Mouse (Mus musculus): ENCODE results near the gene Tuft1. TPM values are rescaled to one million over a fixed set of nuclear protein-coding genes. Genes with fewer than 3 reads are reported as not detected.
"Not testable (repeated sequence)": the region's sequence is repeated elsewhere in the genome, so short reads cannot be mapped to it uniquely, and the experiment has no call there.

Gene Tuft1
- polyA plus RNA-seq, 1 experiment: 1.9 TPM

DNA sequence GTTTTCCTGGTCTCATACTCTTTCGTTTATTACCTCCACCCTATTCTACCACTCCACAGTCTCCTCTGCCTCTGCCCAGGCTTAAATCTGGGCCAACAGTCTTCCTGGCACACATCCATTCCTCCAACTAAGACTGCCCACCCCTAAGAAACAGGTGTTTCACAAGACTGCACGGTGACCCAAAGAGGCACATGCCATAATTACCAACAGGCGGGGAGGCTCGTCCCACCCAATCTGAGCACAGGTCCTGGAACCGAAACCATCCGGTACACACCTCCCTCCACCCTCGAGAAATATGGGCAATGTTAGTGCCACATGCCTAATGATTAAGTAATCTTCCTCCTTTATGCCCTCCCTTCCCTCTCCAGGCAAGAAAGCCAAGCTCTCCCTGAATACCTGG is 8.3 kb downstream of the Tuft1 start:
- no peak overlapping the region for H3K27ac ChIP-seq (ENCODE audit: insufficient read depth, low read length)
- no peaks in the 10 kb centered on the region for H3K4me1 ChIP-seq (ENCODE audit: control insufficient read depth, insufficient read depth, low read length)
- TF ChIP-seq POLR2A (IDR thresholded peaks at IDR 0.05; ENCODE audit: extremely low read depth, insufficient read depth, low read length) (no peak), CTCF (IDR thresholded peaks at IDR 0.05; ENCODE audit: extremely low read depth, insufficient read depth, low read length) (no peak)
- no peak overlapping the region for H3K4me3 ChIP-seq (ENCODE audit: insufficient read depth, low read length)

DNA sequence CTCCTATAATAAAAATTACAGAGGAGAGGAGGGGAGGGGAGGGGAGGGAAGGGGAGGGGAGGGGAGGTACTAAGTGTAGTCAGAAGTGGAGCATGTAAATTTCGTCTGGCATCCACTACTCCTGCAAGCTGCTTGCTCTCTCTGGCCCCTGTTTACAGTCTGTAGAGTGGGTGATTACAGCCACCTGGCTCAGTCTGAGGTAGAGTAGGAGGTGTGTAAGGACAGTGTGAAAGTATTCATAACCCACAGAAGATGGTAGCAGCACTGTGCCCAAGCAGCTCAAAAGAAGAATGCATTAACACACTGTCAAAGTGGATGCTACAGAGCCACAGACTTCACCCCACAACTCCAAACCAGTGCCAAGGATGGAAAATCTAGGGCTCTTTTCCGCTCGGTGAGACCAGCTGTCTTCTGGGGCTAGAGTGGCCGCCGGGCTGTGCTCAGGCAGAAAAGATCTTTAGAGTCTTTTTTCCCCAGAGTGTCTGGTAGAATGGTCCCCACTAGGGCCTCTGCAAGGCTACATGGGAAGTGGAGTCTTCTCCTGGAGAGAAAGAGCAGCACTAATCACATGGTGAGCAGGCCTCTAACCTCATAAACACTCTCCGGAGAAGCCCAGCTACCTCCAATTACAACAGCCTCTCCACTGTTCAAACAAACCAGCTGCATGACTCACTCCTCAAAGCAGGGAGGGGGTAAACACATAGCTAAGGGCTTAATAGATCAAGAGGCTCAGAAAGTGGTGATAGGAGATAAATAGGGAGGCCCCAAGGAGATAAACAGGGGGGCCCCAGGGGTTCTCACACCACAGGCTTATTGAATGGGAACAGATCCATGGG is 9.7 kb downstream of the Tuft1 start:
- H3K27ac ChIP-seq (ENCODE audit: insufficient read depth, low read length): no peak overlapping the region
- TF ChIP-seq CTCF (IDR thresholded peaks at IDR 0.05; ENCODE audit: extremely low read depth, insufficient read depth, low read length): no peak
- TF ChIP-seq POLR2A (IDR thresholded peaks at IDR 0.05; ENCODE audit: extremely low read depth, insufficient read depth, low read length): no peak

DNA sequence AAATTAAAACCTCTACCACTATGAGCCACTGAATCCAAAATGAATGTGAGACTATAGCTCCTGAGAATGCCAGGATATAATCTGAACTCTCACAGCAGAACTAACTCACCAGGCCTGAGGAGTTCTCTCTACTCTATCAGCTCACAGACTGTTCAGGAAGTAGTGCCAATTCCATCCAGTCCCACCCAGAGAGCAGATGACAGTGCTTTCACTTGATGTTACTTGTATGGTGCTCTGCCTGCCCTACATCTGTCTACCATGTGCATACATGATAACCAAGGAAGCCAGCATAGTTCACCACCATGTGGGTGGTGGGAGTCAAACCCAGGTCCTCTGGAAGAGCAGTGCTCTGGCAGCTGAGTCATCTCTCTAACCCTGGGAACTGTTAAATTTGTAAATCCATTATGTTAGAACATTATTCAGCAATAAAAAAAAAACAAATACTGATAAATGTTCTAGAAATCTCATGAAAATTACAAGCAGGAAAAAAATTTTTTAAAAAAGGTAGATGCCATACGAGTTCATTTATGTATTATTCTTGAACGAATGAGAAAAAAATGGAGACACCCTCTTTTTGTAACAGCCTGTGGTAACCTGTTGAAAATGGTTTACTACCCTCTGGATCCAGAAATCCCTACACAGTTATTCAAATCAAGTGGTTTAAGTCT is 16.0 kb downstream of the Tuft1 start, which contains the start of gene Gm10972:
Gene Gm10972 (plus strand): TSS at position 618 of the 668 bp plus-strand sequence.
- not testable (repeated sequence) for H3K4me3 ChIP-seq (ENCODE audit: insufficient read depth, low read length); H3K27ac ChIP-seq (ENCODE audit: insufficient read depth, low read length); H3K4me1 ChIP-seq (ENCODE audit: control insufficient read depth, insufficient read depth, low read length)

More for the DNA sequence above, 9.7 kb downstream of the Tuft1 start:
- no peaks in the 10 kb centered on the region for H3K4me1 ChIP-seq (ENCODE audit: control insufficient read depth, insufficient read depth, low read length)
- no peak overlapping the region for H3K4me3 ChIP-seq (ENCODE audit: insufficient read depth, low read length)

DNA sequence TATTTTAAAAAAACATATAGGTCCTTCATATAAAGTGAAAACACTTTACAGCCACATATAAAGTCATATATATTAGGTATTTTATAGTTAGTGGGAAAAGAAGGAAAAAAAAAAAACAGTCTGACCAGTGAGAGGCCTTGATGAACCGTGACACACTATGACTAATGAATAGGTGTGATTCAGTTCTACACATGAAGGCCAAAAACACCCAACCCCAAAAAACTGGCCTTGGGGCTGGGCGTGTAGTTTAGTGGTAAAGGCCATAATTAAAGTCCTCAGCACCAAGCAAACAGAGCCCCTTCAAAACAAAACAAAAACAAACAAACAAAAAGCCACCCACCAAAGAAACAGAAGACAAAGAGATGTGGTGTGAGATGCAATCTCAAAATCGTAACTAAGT is 28.8 kb downstream of the Tuft1 start:
- no peak for TF ChIP-seq CTCF (IDR thresholded peaks at IDR 0.05; ENCODE audit: extremely low read depth, insufficient read depth, low read length)
- TF ChIP-seq POLR2A (IDR thresholded peaks at IDR 0.05; ENCODE audit: extremely low read depth, insufficient read depth, low read length): no peak
- Histone ChIP-seq H3K27ac (ENCODE audit: insufficient read depth, low read length) (no peak overlapping the region), H3K4me3 (ENCODE audit: insufficient read depth, low read length) (no peak overlapping the region), H3K4me1 (ENCODE audit: control insufficient read depth, insufficient read depth, low read length) (no peaks in the 10 kb centered on the region)

DNA sequence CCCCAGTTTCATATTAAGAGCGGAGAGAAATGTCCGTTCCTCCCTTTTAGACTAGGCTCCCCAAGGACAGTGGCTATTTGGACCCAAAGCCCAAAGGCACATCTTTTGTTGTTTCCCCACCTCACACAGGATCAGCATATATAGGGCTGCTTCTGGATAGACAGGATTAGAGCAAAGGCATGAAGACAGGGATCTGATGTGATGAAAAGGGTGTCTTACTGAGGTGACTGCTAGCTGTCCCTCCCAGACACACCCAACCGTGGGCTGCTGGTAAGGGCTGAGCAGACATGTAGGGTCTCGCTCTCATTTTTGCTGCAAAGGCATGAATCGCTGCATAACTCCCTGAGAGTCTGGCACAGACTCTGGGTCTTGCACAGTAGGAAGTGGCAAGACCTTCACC is 30.0 kb downstream of the Tuft1 start:
- no peak overlapping the region for H3K4me3 ChIP-seq (ENCODE audit: insufficient read depth, low read length)
- no peak for TF ChIP-seq CTCF (IDR thresholded peaks at IDR 0.05; ENCODE audit: extremely low read depth, insufficient read depth, low read length)
- no peak for TF ChIP-seq POLR2A (IDR thresholded peaks at IDR 0.05; ENCODE audit: extremely low read depth, insufficient read depth, low read length)
- no peak overlapping the region for H3K27ac ChIP-seq (ENCODE audit: insufficient read depth, low read length)
- H3K4me1 ChIP-seq (ENCODE audit: control insufficient read depth, insufficient read depth, low read length): no peaks in the 10 kb centered on the region

DNA sequence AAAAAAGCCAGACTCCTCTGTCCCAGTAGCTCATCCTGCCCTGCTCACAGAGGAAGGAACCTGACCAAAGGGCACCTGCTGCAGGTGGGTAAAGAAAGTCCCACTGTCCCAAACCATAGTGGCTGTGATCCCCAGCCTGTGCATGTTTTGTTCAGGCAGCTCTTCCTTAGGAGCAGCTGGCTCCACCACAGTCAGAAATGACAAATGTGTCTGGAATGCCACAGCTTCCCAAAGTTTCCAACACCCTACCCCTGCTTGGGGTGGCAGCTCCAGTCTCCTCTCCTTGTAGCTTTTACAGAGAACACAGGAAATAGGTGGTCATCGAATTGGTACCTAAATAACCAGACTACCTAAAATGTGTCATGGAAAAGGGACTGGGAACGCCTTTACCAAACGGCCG is 34.4 kb downstream of the Tuft1 start:
- no peak for TF ChIP-seq POLR2A (IDR thresholded peaks at IDR 0.05; ENCODE audit: extremely low read depth, insufficient read depth, low read length)
- no peak for TF ChIP-seq CTCF (IDR thresholded peaks at IDR 0.05; ENCODE audit: extremely low read depth, insufficient read depth, low read length)
- Histone ChIP-seq H3K4me3 (ENCODE audit: insufficient read depth, low read length) (no peak overlapping the region), H3K27ac (ENCODE audit: insufficient read depth, low read length) (no peak overlapping the region), H3K4me1 (ENCODE audit: control insufficient read depth, insufficient read depth, low read length) (no peaks in the 10 kb centered on the region)

DNA sequence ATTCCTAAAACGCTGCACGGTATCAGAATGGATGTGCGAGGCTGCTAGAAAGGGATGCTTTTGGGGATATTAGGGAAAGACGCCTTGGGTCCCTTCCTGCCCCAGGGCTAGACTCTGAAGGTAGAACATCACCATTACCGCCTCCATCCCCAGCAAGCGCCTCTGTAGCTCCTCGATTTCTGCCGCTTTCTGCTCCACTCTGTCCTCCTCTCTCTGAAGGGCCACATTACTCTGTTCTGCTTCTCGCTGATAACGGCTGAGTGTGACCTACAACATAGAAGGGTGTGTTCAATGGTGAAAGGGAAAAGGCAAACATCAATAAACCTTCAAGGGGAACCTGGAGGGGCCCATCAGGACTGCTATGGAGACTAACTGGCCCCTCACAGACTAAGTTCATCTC is 36.1 kb downstream of the Tuft1 start:
- TF ChIP-seq CTCF (IDR thresholded peaks at IDR 0.05; ENCODE audit: extremely low read depth, insufficient read depth, low read length): no peak
- Histone ChIP-seq H3K4me1 (ENCODE audit: control insufficient read depth, insufficient read depth, low read length) (no peaks in the 10 kb centered on the region), H3K27ac (ENCODE audit: insufficient read depth, low read length) (no peak overlapping the region), H3K4me3 (ENCODE audit: insufficient read depth, low read length) (no peak overlapping the region)

DNA sequence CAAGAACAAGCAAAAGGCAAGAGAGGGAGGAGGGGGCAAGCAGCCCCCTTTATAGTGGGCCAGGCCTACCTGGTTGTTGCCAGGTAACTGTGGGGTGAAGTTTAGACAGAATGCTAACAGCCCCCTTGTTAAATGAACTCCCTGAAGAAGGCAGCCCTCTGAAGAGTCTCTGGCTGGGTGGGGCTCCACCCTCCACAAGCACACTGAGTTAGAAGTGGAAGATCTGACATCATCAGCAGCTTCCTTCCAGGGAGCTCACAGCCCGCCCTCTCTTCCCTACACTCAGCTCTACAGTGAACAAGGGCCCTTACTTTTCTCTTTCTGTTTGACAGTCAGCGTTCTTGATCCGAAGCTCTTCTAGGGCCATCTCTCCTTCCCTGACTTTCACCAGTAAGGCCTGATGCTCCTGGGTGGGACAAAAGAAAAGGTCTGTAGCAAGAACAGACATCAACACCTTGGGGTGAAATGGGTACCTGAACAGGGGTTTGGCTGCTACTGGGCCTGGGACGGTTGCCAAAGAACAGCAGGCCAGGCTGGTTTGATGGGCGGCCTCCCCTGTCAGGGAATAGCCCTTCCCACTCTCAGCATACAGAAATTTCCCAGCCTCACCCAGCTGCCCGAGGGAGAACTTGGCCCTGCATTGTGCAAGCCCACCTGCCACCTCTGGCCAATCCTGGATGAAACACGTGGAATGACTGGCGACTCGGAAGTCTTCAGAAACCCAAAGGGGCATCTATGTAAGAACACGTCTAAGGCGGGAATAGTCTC is 36.7 kb downstream of the Tuft1 start:
- Histone ChIP-seq H3K27ac (ENCODE audit: insufficient read depth, low read length) (no peak overlapping the region), H3K4me3 (ENCODE audit: insufficient read depth, low read length) (no peak overlapping the region), H3K4me1 (ENCODE audit: control insufficient read depth, insufficient read depth, low read length) (no peaks in the 10 kb centered on the region)
- no peak for TF ChIP-seq POLR2A (IDR thresholded peaks at IDR 0.05; ENCODE audit: extremely low read depth, insufficient read depth, low read length)
- TF ChIP-seq CTCF (IDR thresholded peaks at IDR 0.05; ENCODE audit: extremely low read depth, insufficient read depth, low read length): no peak

DNA sequence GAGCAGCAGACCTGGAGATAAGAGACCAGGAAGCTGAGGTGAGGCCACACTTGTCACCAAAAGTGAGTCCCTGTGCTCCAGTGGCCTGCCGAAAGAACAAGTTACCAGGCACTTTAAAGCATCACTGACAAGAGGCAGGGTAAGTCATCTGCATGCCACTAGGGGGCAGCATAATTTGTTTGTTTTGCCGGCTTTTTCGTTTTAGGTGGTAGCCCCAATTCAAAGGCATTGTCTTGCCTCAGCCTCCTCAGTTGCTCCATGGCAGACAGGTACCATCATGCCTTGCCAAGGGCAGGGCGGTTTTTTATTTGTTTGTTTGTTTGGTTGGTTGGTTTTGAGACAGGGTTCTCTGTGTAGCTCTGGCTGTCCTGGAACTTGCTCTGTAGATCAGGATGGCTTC is 42.0 kb downstream of the Tuft1 start:
- Histone ChIP-seq H3K27ac (ENCODE audit: insufficient read depth, low read length) (no peak overlapping the region), H3K4me3 (ENCODE audit: insufficient read depth, low read length) (no peak overlapping the region), H3K4me1 (ENCODE audit: control insufficient read depth, insufficient read depth, low read length) (no peaks in the 10 kb centered on the region)
- TF ChIP-seq POLR2A (IDR thresholded peaks at IDR 0.05; ENCODE audit: extremely low read depth, insufficient read depth, low read length): no peak
- TF ChIP-seq CTCF (IDR thresholded peaks at IDR 0.05; ENCODE audit: extremely low read depth, insufficient read depth, low read length): peak; percentile 56

All from cortical plate, adult 2 months (tissue).